In the genomic region with DNA sequence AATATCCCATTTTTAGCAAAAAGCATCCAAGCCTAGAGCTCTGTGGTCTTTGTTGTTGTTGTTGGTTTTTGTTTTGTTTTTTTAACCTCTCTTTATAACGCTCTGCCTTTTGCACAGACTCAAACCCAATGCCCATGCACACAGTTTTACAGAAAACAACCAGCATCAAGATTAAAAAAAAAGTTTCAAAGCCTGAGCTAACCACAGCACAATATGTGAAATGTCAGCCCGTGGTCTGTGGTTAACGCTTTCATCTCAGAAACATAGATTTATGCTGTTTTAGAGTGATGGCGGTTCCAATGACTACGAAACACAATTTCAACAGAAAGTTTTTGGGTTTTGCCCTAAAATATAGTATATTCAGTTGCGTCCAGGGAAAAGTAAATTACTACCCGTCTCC, we compare ENCODE assay signal across 25 mouse cellular contexts.
DNase-seq lines count a peak whose midpoint lies in the region; ATAC-seq lines count a peak whose summit lies in the region.
"Had no signal": no experiment of that assay in that cellular context is flagged by ENCODE, and none has a peak within 500 bp of the region (broad histone marks: within the 10 kb centered on the region; RNA-seq: fewer than 3 reads in every experiment).

No protein-coding gene starts in this region.

- no peaks in the 10 kb centered on the region for H3K4me1 ChIP-seq in embryonic facial prominence, embryonic 14.5 days (ENCODE audit: control insufficient read depth, insufficient read depth, low read length)
- no peaks in the 10 kb centered on the region for H3K4me1 ChIP-seq in embryonic facial prominence, embryonic 10.5 days
- H3K4me1 ChIP-seq: forebrain, embryonic 12.5 days; heart, embryonic 10.5 days; hindbrain, embryonic 15.5 days; neural tube, embryonic 12.5 days had no signal

- no peak for ATAC-seq in embryonic facial prominence, embryonic 14.5 days (ENCODE audit: low read depth)
- ATAC-seq in common myeloid progenitor, adult 5-6 weeks (replicated peaks; ENCODE audit: low read depth, poor library complexity, severe bottlenecking), result peak; percentile 84
- peak; percentile 38; the same call in 1 of the 2 replicates for ATAC-seq in megakaryocyte, adult 5-6 weeks (ENCODE audit: poor library complexity, severe bottlenecking)
- ATAC-seq: intestine, postnatal 0 days; lung, postnatal 0 days had no signal

- DNase-seq in embryonic facial prominence, embryonic 14.5 days (ENCODE audit: low spot score), result peak; percentile 65
- DNase-seq in embryonic facial prominence, embryonic 10.5 days (ENCODE audit: low spot score), result no peak
- DNase-seq in 416B (ENCODE audit: low read depth) (peak; percentile 10), MN1 (ENCODE audit: low spot score) (no peak)
- DNase-seq in adrenal gland, adult (ENCODE audit: inconsistent age in 2 of 2, low spot score in 1 of 2), result no peak
- DNase-seq in urinary bladder, adult 2 months (ENCODE audit: low spot score), result no peak
- DNase-seq: adrenal gland, postnatal 36 days; cerebellum, adult 9-10 months; heart, postnatal 4 days; kidney, postnatal 25 days; layer of hippocampus, postnatal 36 days; right cerebral cortex, postnatal 25 days; spleen, adult 18-20 months had no signal

- no peak overlapping the region for H3K4me3 ChIP-seq in embryonic facial prominence, embryonic 14.5 days (ENCODE audit: low read depth, low read length)
- no peak overlapping the region for H3K4me3 ChIP-seq in embryonic facial prominence, embryonic 10.5 days
- H3K4me3 ChIP-seq: forebrain, embryonic 12.5 days; heart, embryonic 10.5 days; hindbrain, embryonic 15.5 days; midbrain, embryonic 12.5 days; neural tube, embryonic 12.5 days had no signal

- no peak overlapping the region for H3K4me2 ChIP-seq in embryonic facial prominence, embryonic 14.5 days (ENCODE audit: low read depth, low read length)
- H3K4me2 ChIP-seq: forebrain, embryonic 12.5 days; hindbrain, embryonic 15.5 days; midbrain, embryonic 12.5 days; neural tube, embryonic 12.5 days had no signal

- whole genome bisulfite sequencing in embryonic facial prominence, embryonic 14.5 days, result 74% methylated on average over 7 of the region's 7 CpGs
- WGBS in embryonic facial prominence, embryonic 10.5 days, result 94% methylated on average over 7 of the region's 7 CpGs

- H3K36me3 ChIP-seq in embryonic facial prominence, embryonic 14.5 days (ENCODE audit: control insufficient read depth, insufficient read depth, low read length), result no peaks in the 10 kb centered on the region
- H3K36me3 ChIP-seq in embryonic facial prominence, embryonic 10.5 days (replicated peaks), result no peaks in the 10 kb centered on the region
- H3K36me3 ChIP-seq: forebrain, embryonic 12.5 days; G1E; heart, embryonic 10.5 days; hindbrain, embryonic 15.5 days; midbrain, embryonic 12.5 days; neural tube, embryonic 12.5 days had no signal

- no peak overlapping the region for H3K9ac ChIP-seq in embryonic facial prominence, embryonic 14.5 days (ENCODE audit: low read depth, low read length)
- H3K9ac ChIP-seq: forebrain, embryonic 12.5 days; hindbrain, embryonic 15.5 days; midbrain, embryonic 12.5 days; neural tube, embryonic 12.5 days had no signal

- no peak overlapping the region for H3K27ac ChIP-seq in embryonic facial prominence, embryonic 14.5 days (replicated peaks; ENCODE audit: low read depth, low read length)
- H3K27ac ChIP-seq in embryonic facial prominence, embryonic 10.5 days (replicated peaks), result no peak overlapping the region
- H3K27ac ChIP-seq: forebrain, embryonic 12.5 days; heart, embryonic 10.5 days; hindbrain, embryonic 15.5 days; macrophage; midbrain, embryonic 12.5 days; neural tube, embryonic 12.5 days had no signal

- no peaks in the 10 kb centered on the region for H3K27me3 ChIP-seq in embryonic facial prominence, embryonic 14.5 days (replicated peaks; ENCODE audit: control insufficient read depth, insufficient read depth, low read length)
- no peaks in the 10 kb centered on the region for H3K27me3 ChIP-seq in embryonic facial prominence, embryonic 10.5 days (replicated peaks; ENCODE audit: low read depth, poor library complexity, severe bottlenecking)
- H3K27me3 ChIP-seq: CH12.LX; hindbrain, embryonic 15.5 days; midbrain, embryonic 12.5 days; neural tube, embryonic 12.5 days had no signal

- H3K9me3 ChIP-seq in embryonic facial prominence, embryonic 14.5 days (ENCODE audit: control insufficient read depth, low read length), result no peaks in the 10 kb centered on the region
- no peaks in the 10 kb centered on the region for H3K9me3 ChIP-seq in embryonic facial prominence, embryonic 10.5 days
- H3K9me3 ChIP-seq: forebrain, embryonic 12.5 days; heart, embryonic 10.5 days; hindbrain, embryonic 15.5 days; midbrain, embryonic 12.5 days; neural tube, embryonic 12.5 days had no signal

Comparison
In these comparisons a context has a peak if more than half of its experiments do, and no peak if none do; other contexts are left out.
1. DNase-seq: peak in embryonic facial prominence, embryonic 14.5 days (single experiment) and 416B (single experiment); none in embryonic facial prominence, embryonic 10.5 days (single experiment), adrenal gland, adult (0 of 2), MN1 (single experiment) and urinary bladder, adult 2 months (single experiment).